Mouse (Mus musculus): Measurements from ENCODE around the gene Akr1b3. TPM values are rescaled to one million over a fixed set of nuclear protein-coding genes. Genes with fewer than 3 reads are reported as not detected.

Akr1b3 gene
- polyA plus RNA-seq, 1 experiment = 91.3 TPM

- no peak for DNase-seq (ENCODE audit: low read depth, low spot score)
- 21% methylated on average over 9 of the region's 9 CpGs for WGBS
Observed at GRCm38 (mm10) chr6:34277665-34278064, 39.6 kb downstream of the Akr1b3 start.

DNA sequence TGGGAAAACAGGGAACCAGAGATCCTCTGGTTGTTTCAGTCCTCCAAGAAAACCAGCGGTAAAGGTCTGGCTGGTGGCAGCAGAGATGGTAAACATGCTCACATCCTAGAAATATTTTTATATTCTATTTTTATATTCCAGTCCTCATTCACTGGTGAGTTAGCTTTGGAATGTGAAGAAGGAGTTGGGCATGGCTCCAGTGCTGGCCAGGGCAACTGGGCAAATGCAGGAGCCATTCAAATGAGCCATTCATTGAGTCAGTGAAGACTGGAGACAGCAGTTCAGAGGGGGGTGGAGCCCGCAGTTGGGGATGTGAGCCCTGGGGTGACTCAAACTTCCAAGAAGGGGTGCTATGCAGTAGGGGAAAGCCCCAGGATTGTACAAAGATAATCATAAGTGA, 42.9 kb downstream of the Akr1b3 start:
- 68% methylated on average over 2 of the region's 2 CpGs for WGBS
- no peak for DNase-seq (ENCODE audit: low read depth, low spot score)

DNA sequence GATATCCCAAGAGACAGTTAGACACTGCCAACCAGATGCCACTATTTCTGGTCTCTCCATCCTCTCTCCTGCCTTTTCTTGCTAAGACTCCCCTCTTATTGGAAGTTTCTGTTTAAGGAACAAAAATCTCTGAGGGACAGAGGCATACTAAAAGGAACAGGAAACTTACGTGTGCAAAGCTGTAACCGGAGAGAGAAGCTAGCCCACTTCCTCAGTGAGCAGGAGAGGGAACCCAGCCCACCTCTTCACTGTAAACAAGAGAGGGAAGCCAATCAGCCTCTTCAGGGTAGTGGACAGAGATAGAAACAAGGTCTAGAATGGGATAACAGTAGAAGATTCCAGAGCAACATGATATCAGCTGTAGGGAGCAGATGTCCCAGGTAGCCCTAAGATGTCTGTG, 44.2 kb downstream of the Akr1b3 start:
- no peak for DNase-seq (ENCODE audit: low read depth, low spot score)
- 38% methylated on average over 2 of the region's 2 CpGs for WGBS

GRCm38 (mm10) chr6:34272462-34272861, 44.8 kb downstream of the Akr1b3 start:
- WGBS = 71% methylated on average over 5 of the region's 5 CpGs
- DNase-seq (ENCODE audit: low read depth, low spot score) = no peak

- 74% methylated on average over 6 of the region's 6 CpGs for WGBS
- DNase-seq (ENCODE audit: low read depth, low spot score) = no peak
Observed at GRCm38 (mm10) chr6:34270717-34271116, 46.6 kb downstream of the Akr1b3 start.

- WGBS = 81% methylated on average over 5 of the region's 5 CpGs
- no peak for DNase-seq (ENCODE audit: low read depth, low spot score)
Observed at GRCm38 (mm10) chr6:34258546-34258945, 58.7 kb downstream of the Akr1b3 start.

Other genes starting within 250 kb of the Akr1b3 start
- gene Slc35b4, start 140.4 kb downstream of the Akr1b3 start, polyA plus RNA-seq (2012; rRNA removed) = 14.5 and 15.1 TPM in 2 replicates
- 5.4 and 7.1 TPM in 2 replicates for gene Akr1b8, start 36.6 kb upstream of the Akr1b3 start, polyA plus RNA-seq (2012; rRNA removed)
- gene Akr1b10, start 66.7 kb upstream of the Akr1b3 start, polyA plus RNA-seq (2012; rRNA removed) = 11.6 and 13.4 TPM in 2 replicates
- gene Akr1b7, start 94.9 kb upstream of the Akr1b3 start, polyA plus RNA-seq (2012; rRNA removed) = 24.0 and 30.8 TPM in 2 replicates
- 44.0 and 50.0 TPM in 2 replicates for gene Bpgm, start 158.7 kb upstream of the Akr1b3 start, polyA plus RNA-seq (2012; rRNA removed)

Measured in large intestine, adult 2 months (tissue).